Mouse (Mus musculus) ES-E14 (cell line): ENCODE measurements at regions not wholly inside any gene's neighbourhood (a gene's known extent, or its start where the extent isn't known, plus 50 kb on each side); places are given as distances from the start of the nearest gene placed in this dataset.

Experiments used
- DNase-seq: peaks from one replicate; pipeline ENCODE4 v3.0.0-alpha.2; 2013; ENCODE audit warnings: low read depth, low spot score
- H3K27ac ChIP-seq: 2 replicates; pipeline ENCODE4 v1.5.1; 2012; ENCODE audit warnings: low read depth, mild to moderate bottlenecking, low read length, moderate library complexity, mixed read lengths; ENCODE audit not compliant: poor library complexity, insufficient read depth, severe bottlenecking
- H3K36me3 ChIP-seq: 2 replicates; pipeline ENCODE4 v1.6.1; 2012; ENCODE audit warnings: mild to moderate bottlenecking, low read length, moderate library complexity, mixed read lengths; ENCODE audit not compliant: control insufficient read depth, poor library complexity, insufficient read depth, severe bottlenecking
- H3K4me1 ChIP-seq, 2 experiments: fragments of 150-350 bp in 1 of 2; sonication (generic) in 1 of 2; 2 replicates each; pipeline ENCODE4 v1.6.1; 2012; ENCODE audit warnings: low read length in 2 of 2, mild to moderate bottlenecking in 1 of 2, mixed read lengths in 1 of 2; ENCODE audit not compliant: control insufficient read depth in 2 of 2, insufficient read depth in 2 of 2, poor library complexity in 1 of 2
- H3K4me3 ChIP-seq, 2 experiments: fragments of 150-350 bp in 1 of 2; sonication (generic) in 1 of 2; 2 replicates each; pipeline ENCODE4 v1.5.1; 2012; ENCODE audit warnings: low read length in 2 of 2, low read depth in 1 of 2, mild to moderate bottlenecking in 1 of 2, mixed read lengths in 1 of 2; ENCODE audit not compliant: insufficient read depth in 1 of 2, poor library complexity in 1 of 2, severe bottlenecking in 1 of 2
- H3K9ac ChIP-seq: 2 replicates; pipeline ENCODE4 v1.6.1; 2012; ENCODE audit warnings: low read depth, mild to moderate bottlenecking, low read length, mixed read lengths; ENCODE audit not compliant: poor library complexity, insufficient read depth, severe bottlenecking
- H3K9me3 ChIP-seq: fragments of 150-350 bp; sonication (generic); 2 replicates; pipeline ENCODE4 v1.6.1; 2012; ENCODE audit warnings: low read depth, mild to moderate bottlenecking, low read length; ENCODE audit not compliant: control insufficient read depth, insufficient read depth
- CHD2 ChIP-seq: IDR thresholded peaks from 2 replicates; pipeline ENCODE4 v1.6.1; 2014; ENCODE audit warnings: mild to moderate bottlenecking, low read depth, low read length, inconsistent platforms
- HCFC1 ChIP-seq: IDR thresholded peaks from 2 replicates; pipeline ENCODE4 v1.6.1; 2012; ENCODE audit warnings: low read length, inconsistent platforms, borderline replicate concordance; ENCODE audit not compliant: insufficient read depth
- MAFK ChIP-seq: IDR thresholded peaks from 2 replicates; pipeline ENCODE4 v1.6.1; 2014; ENCODE audit warnings: mild to moderate bottlenecking, low read depth, low read length, inconsistent platforms; ENCODE audit not compliant: insufficient read depth
- ZC3H11A ChIP-seq: IDR thresholded peaks from 2 replicates; pipeline ENCODE4 v1.6.1; 2012; ENCODE audit warnings: low read depth, mild to moderate bottlenecking, inconsistent platforms, low read length, borderline replicate concordance
- ZNF384 ChIP-seq: IDR thresholded peaks from 2 replicates; pipeline ENCODE4 v1.6.1; 2012; ENCODE audit warnings: low read depth, low read length, inconsistent platforms
- in situ Hi-C, 2 experiments: fragments of 600-800 bp; cut with MboI; formaldehyde crosslinking; loops; one replicate each; pipeline ENCODE4 v1.15.1; 2025; ENCODE audit warnings: low sequenced_read_pairs in 2 of 2, inconsistent platforms in 1 of 2; ENCODE audit not compliant: unreplicated experiment in 2 of 2

DNA sequence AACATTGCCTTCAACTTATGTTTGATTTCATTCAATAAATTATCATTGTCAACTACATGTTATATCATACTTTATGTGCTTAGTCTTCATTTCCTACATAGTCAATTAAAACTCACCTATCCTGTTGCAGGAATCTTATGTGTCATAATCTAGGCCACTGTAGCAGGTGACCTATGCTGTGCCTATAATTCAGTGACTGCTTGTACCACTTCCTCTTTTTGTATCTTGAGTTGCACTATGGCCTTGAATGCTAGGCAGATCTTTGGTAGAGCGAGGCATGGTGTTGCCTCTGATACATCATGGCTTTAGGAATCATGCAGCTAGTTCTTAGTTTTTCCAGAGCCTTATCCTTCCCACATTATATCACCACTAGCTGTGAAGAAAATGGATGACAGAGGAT, 682.8 kb downstream of the Lrriq3 start:
- DNase-seq, result no peak
- Histone ChIP-seq H3K9me3 (no peaks in the 10 kb centered on the region), H3K4me1 (no peaks in the 10 kb centered on the region), H3K9ac (no peak overlapping the region), H3K4me3 (no peak overlapping the region), H3K27ac (no peak overlapping the region), H3K36me3 (no peaks in the 10 kb centered on the region)
- in situ Hi-C loops, result no loop called here
- TF ChIP-seq ZNF384 (no peak), MAFK (no peak), HCFC1 (no peak), CHD2 (no peak), ZC3H11A (no peak)

DNA sequence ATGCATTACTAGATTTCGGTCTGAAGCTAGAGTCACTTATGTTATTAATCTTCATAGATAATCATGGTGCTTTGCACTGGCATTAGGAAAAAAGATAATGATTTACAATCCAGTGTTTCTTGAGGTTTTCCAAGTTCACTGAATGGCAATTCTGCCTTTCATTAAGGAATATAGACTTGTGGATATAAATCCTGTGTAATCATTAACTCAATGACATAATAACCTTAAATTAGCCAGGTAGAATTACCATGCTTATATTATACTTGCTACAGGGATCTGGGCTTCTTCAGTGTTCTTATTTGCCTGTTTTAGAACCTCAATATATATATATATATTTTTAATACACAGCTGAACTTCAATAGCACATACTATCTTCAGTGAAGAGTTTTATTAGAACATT, 683.8 kb downstream of the Lrriq3 start:
- no peaks in the 10 kb centered on the region for H3K36me3 ChIP-seq
- H3K4me3 ChIP-seq, result no peak overlapping the region
- DNase-seq, result no peak
- H3K27ac ChIP-seq, result no peak overlapping the region
- TF ChIP-seq CHD2 (no peak), HCFC1 (no peak), ZC3H11A (no peak), MAFK (no peak), ZNF384 (no peak)
- no peak overlapping the region for H3K9ac ChIP-seq
- no peaks in the 10 kb centered on the region for H3K4me1 ChIP-seq
- H3K9me3 ChIP-seq, result no peaks in the 10 kb centered on the region
- in situ Hi-C loops, result no loop called here

- Histone ChIP-seq H3K27ac (no peak overlapping the region), H3K4me1 (no peaks in the 10 kb centered on the region), H3K9ac (no peak overlapping the region), H3K9me3 (no peaks in the 10 kb centered on the region), H3K36me3 (no peaks in the 10 kb centered on the region), H3K4me3 (no peak overlapping the region)
- no peak for TF ChIP-seq MAFK
- TF ChIP-seq HCFC1, result no peak
- TF ChIP-seq ZNF384, result no peak
- TF ChIP-seq ZC3H11A, result no peak
- no peak for TF ChIP-seq CHD2
- no peak for DNase-seq
- in situ Hi-C loops, result no loop called here
Observed at GRCm38 (mm10) chr3:155815693-155816092, 722.5 kb downstream of the Lrriq3 start.

GRCm38 (mm10) chr3:155824863-155825262, 731.6 kb downstream of the Lrriq3 start:
- Histone ChIP-seq H3K27ac (no peak overlapping the region), H3K36me3 (no peaks in the 10 kb centered on the region), H3K4me3 (no peak overlapping the region), H3K9me3 (no peaks in the 10 kb centered on the region), H3K4me1 (no peaks in the 10 kb centered on the region), H3K9ac (no peak overlapping the region)
- in situ Hi-C loops, result no loop called here
- no peak for DNase-seq
- no peak for TF ChIP-seq MAFK
- TF ChIP-seq ZNF384, result no peak
- no peak for TF ChIP-seq ZC3H11A
- TF ChIP-seq HCFC1, result no peak
- no peak for TF ChIP-seq CHD2

DNA sequence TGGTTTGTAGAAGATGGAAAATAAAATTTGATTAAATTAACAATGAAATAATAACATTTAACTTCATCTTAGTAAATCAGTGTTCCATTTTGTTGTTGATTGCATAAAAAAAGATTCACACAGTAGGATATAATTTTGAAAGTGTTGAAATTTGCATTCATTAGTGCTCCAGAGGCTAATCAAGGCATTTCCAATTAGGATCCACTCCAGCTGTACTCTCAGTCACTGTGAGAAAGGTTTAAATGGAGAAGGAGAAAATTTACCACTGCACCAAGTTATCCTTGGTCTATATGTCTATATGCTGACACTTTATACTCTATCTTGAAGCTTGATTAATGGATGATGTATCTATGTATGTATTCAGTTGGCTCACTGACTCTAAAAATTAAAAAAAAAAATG, 695.3 kb upstream of the Negr1 start:
- Histone ChIP-seq H3K27ac (no peak overlapping the region), H3K4me3 (no peak overlapping the region), H3K4me1 (no peaks in the 10 kb centered on the region), H3K36me3 (no peaks in the 10 kb centered on the region), H3K9me3 (no peaks in the 10 kb centered on the region), H3K9ac (no peak overlapping the region)
- TF ChIP-seq CHD2, result no peak
- TF ChIP-seq MAFK, result no peak
- no peak for TF ChIP-seq ZNF384
- TF ChIP-seq ZC3H11A, result no peak
- no peak for TF ChIP-seq HCFC1
- in situ Hi-C loops, result no loop called here
- DNase-seq, result no peak
